Mouse (Mus musculus): Measurements from ENCODE around the gene Tmem231.
"Not testable (repeated sequence)": the region's sequence is repeated elsewhere in the genome, so short reads cannot be mapped to it uniquely, and the experiment has no call there.

Gene Tmem231

GRCm38 (mm10) chr8:111947954-111948353, 14.3 kb upstream of the Tmem231 start:
- no peak for DNase-seq (ENCODE audit: low spot score)

- no peak for DNase-seq (ENCODE audit: low spot score)
Observed at GRCm38 (mm10) chr8:111947144-111947543, 13.5 kb upstream of the Tmem231 start.

GRCm38 (mm10) chr8:111943544-111943943, 9.9 kb upstream of the Tmem231 start:
- no peak for DNase-seq (ENCODE audit: low spot score)

GRCm38 (mm10) chr8:111941101-111941454, 7.4 kb upstream of the Tmem231 start:
- peak; percentile 27 for DNase-seq (ENCODE audit: low spot score)

GRCm38 (mm10) chr8:111940171-111941100, 6.8 kb upstream of the Tmem231 start, which contains the start of gene Gabarapl2:
Gene Gabarapl2, plus strand, starts transcription at chr8:111940703.
- peak; percentile 99 for DNase-seq (ENCODE audit: low spot score)

- DNase-seq (ENCODE audit: low spot score), result peak; percentile 67
Observed at GRCm38 (mm10) chr8:111939516-111940142, 5.9 kb upstream of the Tmem231 start.

- DNase-seq (ENCODE audit: low spot score), result not testable (repeated sequence)
Observed at GRCm38 (mm10) chr8:111938076-111938985, 4.7 kb upstream of the Tmem231 start.

GRCm38 (mm10) chr8:111937184-111937583, 3.5 kb upstream of the Tmem231 start:
- DNase-seq (ENCODE audit: low spot score), result no peak

GRCm38 (mm10) chr8:111934201-111934600, 520 bp upstream of the Tmem231 start:
- DNase-seq (ENCODE audit: low spot score), result no peak

GRCm38 (mm10) chr8:111932580-111933336, 923 bp downstream of the Tmem231 start:
- peak; percentile 66 for DNase-seq (ENCODE audit: low spot score)

- DNase-seq (ENCODE audit: low spot score), result no peak
Observed at GRCm38 (mm10) chr8:111931721-111932120, 2.0 kb downstream of the Tmem231 start.

GRCm38 (mm10) chr8:111929648-111930344, 3.9 kb downstream of the Tmem231 start:
- no peak for DNase-seq (ENCODE audit: low spot score)

GRCm38 (mm10) chr8:111924976-111925375, 8.7 kb downstream of the Tmem231 start:
- no peak for DNase-seq (ENCODE audit: low spot score)

- peak; percentile 77 for DNase-seq (ENCODE audit: low spot score)
Observed at GRCm38 (mm10) chr8:111923383-111923804, 10.3 kb downstream of the Tmem231 start.

GRCm38 (mm10) chr8:111920971-111921370, 12.7 kb downstream of the Tmem231 start:
- DNase-seq (ENCODE audit: low spot score), result no peak

- DNase-seq (ENCODE audit: low spot score), result no peak
Observed at GRCm38 (mm10) chr8:111919663-111920062, 14.0 kb downstream of the Tmem231 start.

- no peak for DNase-seq (ENCODE audit: low spot score)
Observed at GRCm38 (mm10) chr8:111912860-111913432, 20.7 kb downstream of the Tmem231 start.

- DNase-seq (ENCODE audit: low spot score), result no peak
Observed at GRCm38 (mm10) chr8:111911572-111911971, 22.1 kb downstream of the Tmem231 start.

- DNase-seq (ENCODE audit: low spot score), result no peak
Observed at GRCm38 (mm10) chr8:111909621-111910450, 23.8 kb downstream of the Tmem231 start, which contains the start of gene Chst5. Gene Chst5, minus strand, starts transcription at chr8:111910447.
